Mouse (Mus musculus): ENCODE data around the gene Zfp933. TPM values are rescaled to one million over a fixed set of nuclear protein-coding genes. Genes with fewer than 3 reads are reported as not detected.
"Not testable (repeated sequence)": the region's sequence is repeated elsewhere in the genome, so short reads cannot be mapped to it uniquely, and the experiment has no call there.

The Zfp933 gene
- 10 to 100 TPM; 17.4 to 18.1 TPM for total RNA-seq (2021)

DNA sequence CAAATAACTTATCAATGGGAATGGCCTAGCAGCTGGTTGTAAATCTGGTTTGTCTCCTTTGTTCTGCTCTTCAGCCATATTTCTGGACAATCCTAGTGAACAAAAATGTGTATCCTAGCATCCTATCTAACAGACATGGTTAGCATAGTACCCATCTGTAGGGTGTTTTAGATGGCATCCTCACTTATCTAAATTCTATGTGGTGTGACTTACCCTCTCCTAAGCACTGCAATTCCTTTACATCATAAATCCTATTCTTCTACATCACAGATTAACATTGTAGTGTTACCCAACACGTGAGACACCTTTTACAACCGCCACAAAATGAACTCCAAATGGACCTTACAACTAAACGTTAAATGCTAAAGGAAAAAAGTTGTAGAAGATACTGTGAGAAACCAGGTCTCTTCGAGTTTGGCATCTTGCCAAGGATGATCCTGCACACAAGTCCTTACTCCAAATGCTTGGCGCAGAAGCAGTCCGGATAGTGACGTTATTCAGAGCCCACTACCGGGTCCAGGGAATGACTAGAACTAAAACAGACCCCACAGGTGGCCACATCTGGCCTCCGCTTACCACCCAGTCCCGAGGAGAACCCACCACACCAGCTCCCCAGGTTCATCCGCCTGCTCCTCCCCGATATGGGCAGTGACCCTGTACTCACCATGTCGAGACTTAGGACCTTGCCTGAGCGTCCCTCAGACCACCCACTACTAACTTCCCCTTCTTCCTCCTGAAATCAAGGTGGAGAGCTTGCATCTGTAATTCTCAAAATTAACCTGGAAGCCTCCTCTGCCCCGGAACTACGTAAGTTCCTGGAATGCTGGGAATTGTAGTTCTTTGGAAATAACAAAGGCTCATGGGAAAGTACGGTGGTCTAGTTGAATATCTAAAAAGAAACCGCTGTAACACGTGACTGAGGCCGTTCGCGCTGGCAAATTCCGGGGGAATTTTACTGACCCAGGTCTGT is at the start of gene Zfp933:
Gene Zfp933, minus strand, starts transcription at position 753 of the 970 bp plus-strand sequence.
- DNase-seq (ENCODE audit: extremely low spot score in 1 of 2, low spot score in 1 of 2), result peak; percentile 45 to 49

DNA sequence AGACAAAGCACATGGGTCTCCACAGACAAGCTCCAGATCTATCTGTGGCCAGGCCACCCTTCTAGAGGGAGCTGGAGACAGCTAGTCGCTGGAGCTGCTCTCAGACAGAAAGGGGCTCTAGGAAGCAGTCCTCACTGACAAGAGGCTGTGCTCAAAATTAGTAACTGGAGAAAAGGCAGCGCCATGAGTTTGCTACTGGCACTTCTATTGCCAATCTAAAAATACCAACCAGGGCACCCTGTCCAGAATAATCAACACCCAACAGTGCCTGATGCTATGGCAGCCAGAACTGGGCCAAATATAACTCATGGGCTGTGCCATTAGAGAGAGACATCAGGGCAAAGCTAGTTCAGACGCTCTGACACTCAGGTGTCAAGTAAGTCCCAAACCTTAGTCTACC is 49.2 kb upstream of the Zfp933 start:
- no peak for DNase-seq (ENCODE audit: extremely low spot score in 1 of 2, low spot score in 1 of 2)

DNA sequence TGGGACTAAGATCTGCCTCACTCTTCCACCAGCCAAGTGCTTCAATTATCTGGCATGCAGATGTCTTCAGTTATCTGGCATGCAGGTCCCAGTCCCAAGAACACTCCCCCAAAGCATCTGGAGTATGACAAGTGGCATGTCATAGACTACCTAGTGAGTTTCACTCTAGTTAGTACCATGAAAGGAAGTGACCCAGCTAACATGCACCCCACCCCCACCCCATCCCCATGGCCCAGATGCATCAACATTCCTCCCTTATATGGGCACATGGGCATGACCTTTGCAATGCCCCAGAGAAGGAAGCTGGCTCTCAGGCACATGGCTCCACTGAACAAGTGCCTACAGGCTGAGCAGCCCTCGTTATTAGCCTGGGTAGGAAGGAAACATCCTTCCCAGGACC is 48.2 kb upstream of the Zfp933 start:
- DNase-seq (ENCODE audit: extremely low spot score in 1 of 2, low spot score in 1 of 2), result no peak

DNA sequence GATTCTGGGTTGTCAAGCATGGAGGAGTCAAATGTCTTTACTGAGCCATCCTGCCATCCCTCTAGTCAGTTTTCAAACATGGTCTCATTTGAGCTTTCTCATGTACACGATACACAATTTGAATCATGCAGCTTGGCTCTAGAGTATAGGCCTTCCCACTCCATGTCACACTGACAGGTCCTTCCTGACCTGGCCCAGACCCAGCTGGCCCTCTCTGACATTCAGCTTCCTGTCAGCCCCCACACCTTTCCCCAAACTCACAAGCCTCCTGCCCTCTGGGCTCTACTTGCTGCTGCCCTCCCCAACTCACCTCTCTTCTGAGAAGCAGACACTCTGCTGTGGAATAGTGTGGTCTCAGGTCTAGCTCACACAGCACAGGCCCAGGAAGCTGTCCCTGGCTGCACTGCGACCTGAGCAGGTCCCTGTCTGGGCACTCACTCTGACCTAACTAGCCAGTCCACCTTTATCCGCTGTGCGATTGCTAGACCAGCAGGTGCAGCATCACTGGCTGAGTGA is 47.7 kb upstream of the Zfp933 start:
- no peak for DNase-seq (ENCODE audit: extremely low spot score in 1 of 2, low spot score in 1 of 2)

DNA sequence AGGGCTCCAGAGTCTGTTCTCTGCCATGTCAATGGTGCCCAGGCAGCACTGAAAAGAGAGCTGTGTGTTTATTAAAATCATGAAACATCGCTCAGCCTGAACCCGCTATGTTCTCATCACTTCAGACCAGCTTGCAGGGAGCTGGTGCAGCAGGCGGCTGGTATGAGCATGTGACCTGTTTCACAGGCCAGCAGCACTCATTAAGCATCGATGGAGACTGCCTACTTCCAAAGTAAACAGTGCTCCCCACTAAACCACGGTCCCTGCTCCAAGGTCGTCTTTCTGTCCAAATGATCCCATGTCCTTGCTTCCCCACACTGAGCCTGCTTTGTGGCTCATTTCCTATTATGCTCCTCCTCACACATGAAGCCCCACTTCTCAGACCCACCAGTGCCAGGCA is 42.2 kb upstream of the Zfp933 start:
- DNase-seq (ENCODE audit: extremely low spot score in 1 of 2, low spot score in 1 of 2), result no peak

DNA sequence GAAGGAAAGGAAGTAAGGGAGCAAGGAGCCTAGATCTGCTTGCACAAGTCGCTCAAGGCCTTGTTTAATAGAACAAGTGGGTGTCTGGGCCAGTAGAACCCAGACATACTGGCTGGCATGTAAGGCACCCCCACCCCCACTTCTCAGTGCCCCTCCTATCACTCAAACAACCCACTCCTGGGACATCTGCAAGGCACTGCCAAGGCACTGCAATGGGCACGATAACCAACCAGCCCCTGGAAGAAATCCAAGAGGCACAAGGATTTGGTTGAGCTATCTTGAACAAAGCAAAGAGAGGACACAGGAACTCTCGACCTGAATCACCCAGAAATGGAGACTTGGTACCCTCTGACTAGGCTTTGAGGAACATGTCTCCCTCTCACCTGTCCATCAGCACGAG is 40.1 kb upstream of the Zfp933 start:
- no peak for DNase-seq (ENCODE audit: extremely low spot score in 1 of 2, low spot score in 1 of 2)

DNA sequence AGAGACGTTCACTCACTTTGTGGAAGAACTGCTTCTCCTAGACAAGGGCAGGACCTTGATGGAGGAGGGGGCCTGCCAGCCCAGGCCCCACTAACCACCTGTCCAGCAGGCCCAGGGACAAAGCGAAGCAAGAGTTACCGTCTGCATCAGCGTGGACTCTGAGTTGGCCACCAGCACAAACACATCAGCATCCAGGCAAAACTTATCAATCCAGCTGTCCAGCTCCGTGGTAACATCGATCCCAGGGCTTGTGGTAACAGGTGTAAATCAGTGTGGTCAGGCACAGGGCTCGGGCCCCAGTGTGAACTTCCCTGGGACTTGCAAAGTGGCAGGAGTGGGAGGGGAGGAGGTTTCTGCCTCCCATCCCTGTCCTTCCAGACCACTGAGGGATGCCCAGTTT is 39.1 kb upstream of the Zfp933 start:
- DNase-seq (ENCODE audit: extremely low spot score in 1 of 2, low spot score in 1 of 2), result no peak

DNA sequence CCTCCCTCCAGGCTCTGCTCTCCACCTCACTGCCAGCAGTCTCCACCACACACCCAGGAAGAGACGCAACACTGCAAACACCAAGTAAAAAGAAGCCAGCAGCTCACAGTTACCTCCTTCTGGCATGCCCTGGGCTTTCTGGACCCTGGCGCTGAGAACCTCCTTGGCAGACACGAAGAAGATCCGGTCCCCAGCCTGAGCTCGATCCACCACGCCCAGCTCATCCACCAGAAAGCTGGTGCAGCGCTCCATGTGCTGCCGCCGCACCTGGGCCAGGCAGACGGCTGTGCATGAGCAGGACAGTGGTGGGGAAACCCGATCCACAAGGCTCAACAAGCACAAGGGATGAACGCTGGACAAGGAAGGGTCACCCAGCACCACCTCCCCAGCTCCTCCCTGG is 38.0 kb upstream of the Zfp933 start:
- no peak for DNase-seq (ENCODE audit: extremely low spot score in 1 of 2, low spot score in 1 of 2)

DNA sequence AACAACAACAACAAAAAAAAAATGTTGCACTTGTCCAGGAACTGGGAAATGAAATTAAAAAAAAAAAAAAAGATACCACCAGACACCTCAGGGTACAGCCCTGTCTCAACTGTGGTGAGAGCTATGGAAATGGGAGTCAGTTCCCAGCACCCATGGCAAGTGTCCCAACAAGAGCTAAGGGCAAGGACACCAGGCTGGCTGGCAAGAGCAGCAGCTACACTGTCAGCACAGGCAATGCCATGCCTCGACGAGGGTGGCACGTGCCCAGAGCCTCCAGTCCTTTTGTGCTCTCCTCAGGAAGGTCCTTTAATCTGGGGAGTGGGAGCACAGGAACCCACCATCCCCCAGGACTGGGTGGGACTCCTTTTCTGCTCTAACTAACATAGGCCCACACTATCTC is 36.0 kb upstream of the Zfp933 start:
- no peak for DNase-seq (ENCODE audit: extremely low spot score in 1 of 2, low spot score in 1 of 2)

DNA sequence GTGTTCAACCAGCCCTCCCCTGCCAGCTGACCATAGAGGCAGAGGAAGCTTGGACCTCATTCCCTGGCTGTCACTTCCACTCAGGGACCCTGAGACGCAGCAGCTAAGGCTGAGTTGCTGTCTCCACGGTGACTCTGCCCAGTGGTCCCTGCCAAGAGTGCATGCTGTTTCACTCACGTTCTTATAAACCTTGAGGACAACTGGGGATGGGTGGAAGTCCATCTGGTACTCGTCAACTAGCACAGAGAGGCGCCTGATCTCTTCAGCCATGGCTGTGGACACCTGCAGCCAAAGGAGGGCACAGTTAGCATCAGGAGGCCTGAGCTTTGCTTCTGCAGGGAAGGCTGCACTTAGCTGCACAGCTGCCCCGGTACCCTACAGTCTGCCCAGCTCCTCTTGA is 34.9 kb upstream of the Zfp933 start:
- DNase-seq (ENCODE audit: extremely low spot score in 1 of 2, low spot score in 1 of 2), result no peak

DNA sequence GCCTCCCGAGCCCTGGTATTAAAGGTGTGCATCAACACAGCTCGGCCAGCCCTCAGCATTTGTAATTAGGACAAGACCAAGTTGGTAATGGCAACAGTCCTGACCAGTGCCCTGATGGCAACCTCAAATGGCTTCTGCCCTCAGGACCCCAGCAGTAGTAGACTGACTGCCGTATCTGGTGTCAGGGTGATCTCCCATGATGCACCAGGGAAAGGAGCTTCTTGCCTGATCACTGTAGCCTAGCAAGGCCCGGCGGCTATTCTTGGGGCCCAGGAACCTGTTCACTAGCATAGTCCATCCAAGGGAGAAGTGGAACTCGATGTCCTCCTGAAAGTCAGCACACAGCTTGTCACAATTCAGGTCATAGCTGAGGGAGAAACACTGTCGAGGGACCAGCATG is 33.6 kb upstream of the Zfp933 start:
- no peak for DNase-seq (ENCODE audit: extremely low spot score in 1 of 2, low spot score in 1 of 2)

DNA sequence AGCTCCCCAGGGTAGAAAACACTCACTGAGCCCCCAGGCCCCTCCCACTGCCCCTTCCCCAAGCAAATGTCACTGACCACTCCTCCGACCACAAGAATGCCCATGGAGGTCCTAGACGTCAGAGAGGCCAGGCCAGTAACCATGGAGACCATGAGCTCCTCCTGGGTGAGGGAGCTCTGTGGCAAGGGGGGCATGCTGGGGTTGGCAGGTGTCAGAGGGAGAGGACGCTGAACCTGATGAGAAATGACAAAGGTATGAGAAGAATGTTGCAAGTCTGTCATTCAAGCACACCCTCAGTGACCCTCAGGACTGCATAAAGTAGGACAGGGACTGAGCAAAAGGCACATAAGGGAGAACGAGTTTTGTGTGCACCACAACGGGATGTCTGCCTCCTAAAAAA is 31.7 kb upstream of the Zfp933 start:
- no peak for DNase-seq (ENCODE audit: extremely low spot score in 1 of 2, low spot score in 1 of 2)

DNA sequence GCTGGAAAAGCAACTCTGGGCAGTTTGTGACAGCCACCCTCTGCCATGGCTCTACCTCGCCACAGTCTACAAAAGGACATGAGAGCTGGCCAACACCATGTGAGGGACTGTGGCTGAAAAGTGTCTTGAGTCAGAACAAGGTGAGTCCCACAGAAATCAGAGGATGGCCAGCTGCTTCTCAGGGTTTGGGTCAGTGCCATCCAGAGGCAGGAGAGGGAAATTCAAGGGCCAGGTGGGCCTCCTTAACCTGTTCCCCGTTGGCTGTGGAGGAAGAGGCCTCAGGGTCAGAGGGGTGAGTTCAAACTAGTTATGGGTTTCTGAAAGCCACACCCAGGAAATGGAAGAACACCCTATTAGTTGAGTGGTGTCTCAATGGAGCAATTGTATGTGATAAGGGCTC is 31.3 kb upstream of the Zfp933 start:
- DNase-seq (ENCODE audit: extremely low spot score in 1 of 2, low spot score in 1 of 2), result no peak

DNA sequence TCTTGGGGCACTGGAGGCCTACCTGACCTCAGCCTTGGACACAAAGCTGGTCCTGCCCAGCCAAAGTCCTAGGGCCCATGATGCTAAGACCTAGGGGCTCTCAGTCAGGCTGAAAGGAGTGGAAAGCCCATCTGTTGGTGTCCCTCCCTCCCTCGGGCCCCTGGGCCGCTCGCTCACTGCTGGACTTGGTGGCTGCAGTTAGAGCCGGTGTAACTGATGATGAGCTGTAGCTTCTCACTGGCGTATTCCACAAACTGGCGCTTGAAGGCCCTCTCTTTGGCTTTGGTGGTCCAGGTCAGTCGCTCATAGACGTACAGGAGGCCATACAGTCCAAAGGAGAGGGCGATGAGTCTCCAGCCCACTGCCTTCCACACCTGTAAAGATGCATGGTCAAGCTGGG is 30.4 kb upstream of the Zfp933 start:
- DNase-seq (ENCODE audit: extremely low spot score in 1 of 2, low spot score in 1 of 2), result no peak

DNA sequence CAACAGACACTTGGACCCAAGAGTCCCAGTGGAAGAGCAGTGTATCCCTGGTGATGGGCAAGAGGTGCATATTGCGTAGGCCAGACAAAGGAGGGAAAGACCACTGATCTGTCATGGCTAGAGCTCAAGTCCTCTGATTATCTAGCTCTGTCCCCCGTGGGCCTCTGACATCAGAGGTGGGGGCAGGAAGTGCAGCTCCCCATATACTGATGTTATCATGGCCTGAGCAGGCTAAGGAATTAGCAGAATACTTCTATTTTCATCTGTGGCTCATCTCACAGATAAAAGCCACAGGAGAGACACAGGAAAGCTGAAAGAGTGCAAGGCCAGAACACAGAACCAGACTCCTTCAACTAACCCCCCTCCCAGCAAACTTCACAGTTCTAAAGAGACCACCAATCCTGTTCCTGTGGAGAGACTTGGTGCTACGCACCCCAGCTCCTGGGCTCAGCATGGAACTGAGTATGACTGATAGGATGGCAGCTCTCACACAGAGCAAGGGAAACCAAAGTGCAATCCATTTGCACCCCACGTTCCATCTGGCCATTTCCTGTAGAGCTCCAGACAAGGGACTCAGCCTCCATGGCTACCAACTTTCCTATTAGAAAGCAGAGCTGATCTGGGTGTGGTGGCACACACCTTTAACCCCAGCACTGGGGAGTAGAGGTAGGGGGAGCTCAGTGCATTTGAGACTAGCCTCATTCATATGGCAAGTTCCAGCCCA is 27.8 kb upstream of the Zfp933 start:
- no peak for DNase-seq (ENCODE audit: extremely low spot score in 1 of 2, low spot score in 1 of 2)

DNA sequence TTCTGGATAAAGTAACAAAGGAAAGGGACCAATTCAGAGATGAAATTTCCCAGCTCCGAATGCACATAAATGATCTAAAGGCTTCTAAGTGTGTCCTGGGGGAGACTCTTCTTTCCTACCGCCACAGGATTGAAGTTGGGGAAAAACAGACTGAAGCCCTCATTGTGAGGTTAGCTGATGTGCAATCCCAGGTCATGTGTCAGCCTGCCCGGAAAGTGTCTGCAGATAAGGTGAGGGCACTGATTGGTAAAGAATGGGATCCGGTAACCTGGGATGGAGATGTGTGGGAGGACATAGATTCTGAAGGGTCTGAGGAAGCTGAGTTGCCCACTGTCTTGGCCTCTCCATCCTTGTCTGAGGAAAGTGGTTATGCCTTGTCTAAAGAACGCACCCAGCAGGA is 21.1 kb upstream of the Zfp933 start:
- DNase-seq (ENCODE audit: extremely low spot score in 1 of 2, low spot score in 1 of 2), result no peak

DNA sequence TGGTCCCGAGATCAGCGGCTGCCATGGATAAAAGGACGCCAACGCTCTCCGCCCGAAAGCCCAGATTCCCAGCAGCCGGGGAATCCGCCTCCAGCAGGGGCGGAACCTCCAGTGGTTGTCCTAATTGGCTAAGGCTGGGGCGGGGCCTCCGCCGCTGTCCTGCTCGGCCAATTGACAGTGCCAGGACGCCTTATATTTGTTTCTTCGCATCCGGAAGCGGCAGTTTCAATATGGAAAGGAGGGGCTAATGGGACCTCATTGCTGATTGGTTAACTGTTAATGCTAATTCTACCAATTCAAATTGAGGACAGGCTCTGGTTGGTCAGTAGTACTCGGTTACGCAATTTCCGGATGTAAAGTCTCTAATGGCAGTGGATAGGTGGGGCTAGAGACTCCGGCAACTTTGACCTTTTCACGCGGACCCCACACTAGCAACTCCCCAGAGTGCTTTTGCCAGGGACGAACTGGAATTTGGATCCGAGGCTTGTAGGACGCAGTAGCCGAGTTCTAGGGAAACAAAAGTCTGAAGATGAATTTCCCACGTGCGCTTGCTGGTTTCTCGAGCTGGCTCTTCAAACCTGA is 20.4 kb upstream of the Zfp933 start, which contains the start of the genes Miip and Fv1:
Gene Miip, minus strand, starts transcription at position 367 of the 582 bp plus-strand sequence.
Gene Fv1, plus strand, starts transcription at position 530 of the 582 bp plus-strand sequence.
- DNase-seq (ENCODE audit: extremely low spot score in 1 of 2, low spot score in 1 of 2), result peak; percentile 75 to 80

DNA sequence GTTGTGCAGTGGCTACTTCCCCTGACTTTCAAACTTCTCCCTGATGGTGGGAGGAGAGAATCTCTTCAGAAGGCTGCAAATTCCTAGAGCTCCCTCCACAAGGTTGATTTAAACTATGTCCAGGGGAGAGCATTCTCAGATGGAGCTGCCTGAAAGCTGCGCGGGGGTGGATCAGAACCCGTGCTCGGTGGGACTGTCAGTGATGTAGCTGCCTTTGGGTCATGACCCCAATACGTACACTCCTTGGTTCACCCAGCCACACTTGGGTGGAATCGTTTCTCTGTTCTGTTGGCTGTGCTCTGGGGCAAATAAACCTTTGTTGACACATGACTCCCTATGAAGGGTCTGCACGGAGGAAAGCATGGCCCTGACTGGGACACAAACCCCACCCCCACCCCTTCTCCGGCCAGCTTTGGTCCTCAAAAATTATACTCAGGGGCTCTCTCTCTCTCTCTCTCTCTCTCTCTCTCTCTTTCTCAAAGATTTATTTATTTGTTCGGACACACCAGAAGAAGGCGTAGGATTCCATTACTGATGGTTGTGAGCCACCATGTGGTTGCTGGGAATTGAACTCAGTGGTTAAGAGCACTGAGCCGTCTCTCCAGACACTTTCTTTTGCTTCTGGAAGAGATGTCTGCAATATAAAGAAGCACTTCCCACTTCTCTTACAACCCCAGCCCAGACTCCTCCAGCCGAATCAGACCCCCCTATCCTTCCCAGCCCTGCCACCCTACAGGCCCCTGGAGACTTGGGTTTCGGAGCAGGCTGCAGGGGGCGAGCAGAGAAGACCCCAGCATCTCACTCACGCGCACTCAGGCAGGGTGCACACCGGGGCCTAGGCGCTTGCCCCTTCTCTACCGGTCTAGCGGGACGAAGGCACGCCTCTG is 19.6 kb upstream of the Zfp933 start:
- no peak for DNase-seq (ENCODE audit: extremely low spot score in 1 of 2, low spot score in 1 of 2)

DNA sequence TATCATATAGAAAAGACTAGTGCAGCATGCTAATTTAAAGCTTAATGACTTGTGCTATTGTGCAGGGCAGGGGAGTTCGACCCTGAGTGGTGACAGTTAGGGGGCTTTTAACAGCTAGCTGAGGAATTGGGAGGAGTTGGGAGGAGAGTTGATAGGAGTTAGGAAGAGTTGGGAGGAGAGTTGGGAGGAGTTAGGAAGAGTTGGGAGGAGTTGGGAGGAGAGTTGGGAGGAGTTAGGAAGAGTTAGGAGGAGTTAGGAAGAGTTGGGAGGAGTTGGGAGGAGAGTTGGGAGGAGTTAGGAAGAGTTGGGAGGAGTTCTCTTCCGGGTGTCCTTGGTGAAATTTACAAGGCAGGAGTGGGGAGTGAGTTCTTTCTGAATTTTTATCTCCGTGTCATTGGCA is 18.6 kb upstream of the Zfp933 start:
- not testable (repeated sequence) for DNase-seq (ENCODE audit: extremely low spot score in 1 of 2, low spot score in 1 of 2)

DNA sequence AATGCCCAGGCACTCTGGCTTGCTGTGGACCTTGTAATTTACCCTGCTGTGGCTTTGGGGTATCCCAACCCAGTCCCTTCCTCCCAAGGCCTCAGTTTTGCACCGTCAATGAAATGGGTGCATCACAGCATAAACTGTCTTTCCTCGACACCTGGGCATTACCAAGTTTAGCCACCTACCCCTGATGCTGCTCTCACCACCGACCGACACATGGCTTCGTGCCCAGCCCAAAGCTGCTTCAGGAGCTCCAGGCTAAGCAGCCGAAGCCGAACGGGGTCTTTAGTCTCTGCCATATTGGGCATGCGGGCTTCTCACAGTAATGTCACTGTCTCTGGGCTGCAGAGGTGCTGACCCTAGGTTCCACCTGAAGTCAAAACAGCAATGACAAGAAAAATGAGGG is 17.9 kb upstream of the Zfp933 start:
- no peak for DNase-seq (ENCODE audit: extremely low spot score in 1 of 2, low spot score in 1 of 2)

All from layer of hippocampus, postnatal 25 days (tissue).